Mouse (Mus musculus): ENCODE measurements at regions not wholly inside any gene's neighbourhood (a gene's known extent, or its start where the extent isn't known, plus 50 kb on each side); places are given as distances from the start of the nearest gene placed in this dataset.

GRCm38 (mm10) chr3:143017480-143017879, 135.7 kb upstream of the Pkn2 start:
- Histone ChIP-seq H3K4me3 (ENCODE audit: low read depth, low read length) (no peak overlapping the region), H3K36me3 (ENCODE audit: control insufficient read depth, insufficient read depth, low read length) (no peaks in the 10 kb centered on the region), H3K9ac (ENCODE audit: low read depth, low read length) (no peak overlapping the region), H3K27ac (ENCODE audit: low read depth, low read length) (no peak overlapping the region), H3K27me3 (replicated peaks; ENCODE audit: control insufficient read depth, insufficient read depth, low read length) (no peaks in the 10 kb centered on the region), H3K4me1 (replicated peaks; ENCODE audit: control insufficient read depth, insufficient read depth, low read length) (no peaks in the 10 kb centered on the region), H3K4me2 (no peak overlapping the region), H3K9me3 (ENCODE audit: control insufficient read depth, low read length) (no peaks in the 10 kb centered on the region)
- no peak for ATAC-seq (replicated peaks; ENCODE audit: low FRiP score)
- no peak for DNase-seq (ENCODE audit: low spot score)
- WGBS: 86% methylated on average over 4 of the region's 4 CpGs

- no peak for DNase-seq (ENCODE audit: low spot score)
- no peak overlapping the region for H3K27ac ChIP-seq (ENCODE audit: low read depth, low read length)
- no peak for ATAC-seq (replicated peaks; ENCODE audit: low FRiP score)
- no peaks in the 10 kb centered on the region for H3K4me1 ChIP-seq (replicated peaks; ENCODE audit: control insufficient read depth, insufficient read depth, low read length)
- H3K4me3 ChIP-seq (ENCODE audit: low read depth, low read length): no peak overlapping the region
- no peaks in the 10 kb centered on the region for H3K9me3 ChIP-seq (ENCODE audit: control insufficient read depth, low read length)
- no peak overlapping the region for H3K4me2 ChIP-seq
- H3K9ac ChIP-seq (ENCODE audit: low read depth, low read length): no peak overlapping the region
- 72% methylated on average over 5 of the region's 5 CpGs for WGBS
- no peaks in the 10 kb centered on the region for H3K36me3 ChIP-seq (ENCODE audit: control insufficient read depth, insufficient read depth, low read length)
- no peaks in the 10 kb centered on the region for H3K27me3 ChIP-seq (replicated peaks; ENCODE audit: control insufficient read depth, insufficient read depth, low read length)
These were observed 135.0 kb upstream of the Pkn2 start for GRCm38 (mm10) chr3:143016758-143017157.

- Histone ChIP-seq H3K27ac (ENCODE audit: low read depth, low read length) (no peak overlapping the region), H3K27me3 (replicated peaks; ENCODE audit: control insufficient read depth, insufficient read depth, low read length) (no peaks in the 10 kb centered on the region), H3K4me1 (replicated peaks; ENCODE audit: control insufficient read depth, insufficient read depth, low read length) (no peaks in the 10 kb centered on the region), H3K4me2 (no peak overlapping the region), H3K9me3 (ENCODE audit: control insufficient read depth, low read length) (no peaks in the 10 kb centered on the region), H3K9ac (ENCODE audit: low read depth, low read length) (no peak overlapping the region), H3K4me3 (ENCODE audit: low read depth, low read length) (no peak overlapping the region), H3K36me3 (ENCODE audit: control insufficient read depth, insufficient read depth, low read length) (no peaks in the 10 kb centered on the region)
- WGBS: 50% methylated on average over 4 of the region's 4 CpGs
- no peak for DNase-seq (ENCODE audit: low spot score)
- no peak for ATAC-seq (replicated peaks; ENCODE audit: low FRiP score)
These were observed 132.6 kb upstream of the Pkn2 start for GRCm38 (mm10) chr3:143014421-143014820.

- DNase-seq (ENCODE audit: low spot score): no peak
- Histone ChIP-seq H3K4me2 (no peak overlapping the region), H3K27me3 (replicated peaks; ENCODE audit: control insufficient read depth, insufficient read depth, low read length) (no peaks in the 10 kb centered on the region), H3K36me3 (ENCODE audit: control insufficient read depth, insufficient read depth, low read length) (no peaks in the 10 kb centered on the region), H3K4me1 (replicated peaks; ENCODE audit: control insufficient read depth, insufficient read depth, low read length) (no peaks in the 10 kb centered on the region), H3K4me3 (ENCODE audit: low read depth, low read length) (no peak overlapping the region), H3K9ac (ENCODE audit: low read depth, low read length) (no peak overlapping the region), H3K9me3 (ENCODE audit: control insufficient read depth, low read length) (no peaks in the 10 kb centered on the region), H3K27ac (ENCODE audit: low read depth, low read length) (no peak overlapping the region)
- WGBS: 88% methylated on average over 3 of the region's 3 CpGs
- no peak for ATAC-seq (replicated peaks; ENCODE audit: low FRiP score)
These were observed 125.2 kb upstream of the Pkn2 start for GRCm38 (mm10) chr3:143007047-143007446.

DNA sequence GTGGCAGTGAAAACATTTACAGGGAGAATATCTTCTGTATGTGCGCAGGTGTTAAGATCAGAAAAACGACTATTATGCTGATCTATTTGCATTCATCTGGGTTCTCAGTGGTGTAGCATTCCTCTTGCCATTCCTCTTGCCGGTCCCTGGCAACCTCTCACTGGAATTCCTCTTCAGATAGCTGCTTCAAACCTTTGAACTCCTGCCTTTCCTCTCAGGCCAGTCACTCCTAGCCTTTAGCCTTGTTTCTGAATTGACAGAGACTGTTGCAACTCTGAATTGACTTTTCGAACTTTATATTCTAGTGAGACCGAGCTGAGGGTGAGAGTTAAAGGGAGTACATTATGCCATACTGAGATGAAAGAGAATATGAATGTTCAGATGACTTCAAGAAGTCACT, 120.1 kb upstream of the Pkn2 start:
- Histone ChIP-seq H3K4me2 (no peak overlapping the region), H3K4me3 (ENCODE audit: low read depth, low read length) (no peak overlapping the region), H3K9me3 (ENCODE audit: control insufficient read depth, low read length) (no peaks in the 10 kb centered on the region), H3K27me3 (replicated peaks; ENCODE audit: control insufficient read depth, insufficient read depth, low read length) (no peaks in the 10 kb centered on the region), H3K9ac (ENCODE audit: low read depth, low read length) (no peak overlapping the region), H3K4me1 (replicated peaks; ENCODE audit: control insufficient read depth, insufficient read depth, low read length) (no peaks in the 10 kb centered on the region), H3K36me3 (ENCODE audit: control insufficient read depth, insufficient read depth, low read length) (no peaks in the 10 kb centered on the region), H3K27ac (ENCODE audit: low read depth, low read length) (no peak overlapping the region)
- WGBS: 67% methylated on average over 5 of the region's 5 CpGs
- DNase-seq (ENCODE audit: low spot score) (no peak), ATAC-seq (replicated peaks; ENCODE audit: low FRiP score) (no peak)

- Histone ChIP-seq H3K4me3 (ENCODE audit: low read depth, low read length) (no peak overlapping the region), H3K9ac (ENCODE audit: low read depth, low read length) (no peak overlapping the region), H3K27ac (ENCODE audit: low read depth, low read length) (no peak overlapping the region), H3K27me3 (replicated peaks; ENCODE audit: control insufficient read depth, insufficient read depth, low read length) (no peaks in the 10 kb centered on the region), H3K36me3 (ENCODE audit: control insufficient read depth, insufficient read depth, low read length) (no peaks in the 10 kb centered on the region), H3K4me2 (no peak overlapping the region), H3K4me1 (replicated peaks; ENCODE audit: control insufficient read depth, insufficient read depth, low read length) (no peaks in the 10 kb centered on the region), H3K9me3 (ENCODE audit: control insufficient read depth, low read length) (no peaks in the 10 kb centered on the region)
- DNase-seq (ENCODE audit: low spot score) (no peak), ATAC-seq (replicated peaks; ENCODE audit: low FRiP score) (no peak)
- WGBS: 62% methylated on average over 3 of the region's 3 CpGs
These were observed 114.4 kb upstream of the Pkn2 start for GRCm38 (mm10) chr3:142995981-142996743.

DNA sequence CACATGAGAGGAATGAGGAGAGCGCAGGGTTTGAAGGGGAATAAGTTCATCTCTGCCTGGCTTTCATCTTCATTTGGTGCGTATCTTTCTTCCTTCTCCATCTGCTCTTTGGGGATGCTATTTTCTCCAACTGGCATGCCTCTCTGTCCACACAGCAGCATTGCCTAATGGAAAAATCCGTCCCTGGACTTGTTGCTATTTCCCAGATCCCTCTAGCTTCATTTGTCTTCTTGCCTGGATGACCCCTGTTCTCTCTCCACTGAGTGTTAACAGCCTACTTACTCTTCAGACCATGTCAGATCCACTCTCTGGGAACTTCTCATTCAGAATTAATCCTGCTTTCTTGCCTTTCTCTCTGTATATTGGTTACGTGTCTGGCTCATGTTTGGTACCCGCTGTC, 102.7 kb upstream of the Pkn2 start:
- no peaks in the 10 kb centered on the region for H3K9me3 ChIP-seq (ENCODE audit: control insufficient read depth, low read length)
- no peak for DNase-seq (ENCODE audit: low spot score)
- WGBS: 72% methylated on average over 5 of the region's 5 CpGs
- H3K36me3 ChIP-seq (ENCODE audit: control insufficient read depth, insufficient read depth, low read length): no peaks in the 10 kb centered on the region
- H3K4me3 ChIP-seq (ENCODE audit: low read depth, low read length): no peak overlapping the region
- no peaks in the 10 kb centered on the region for H3K27me3 ChIP-seq (replicated peaks; ENCODE audit: control insufficient read depth, insufficient read depth, low read length)
- H3K4me2 ChIP-seq: no peak overlapping the region
- no peak overlapping the region for H3K27ac ChIP-seq (ENCODE audit: low read depth, low read length)
- H3K4me1 ChIP-seq (replicated peaks; ENCODE audit: control insufficient read depth, insufficient read depth, low read length): no peaks in the 10 kb centered on the region
- ATAC-seq (replicated peaks; ENCODE audit: low FRiP score): no peak
- H3K9ac ChIP-seq (ENCODE audit: low read depth, low read length): no peak overlapping the region

DNA sequence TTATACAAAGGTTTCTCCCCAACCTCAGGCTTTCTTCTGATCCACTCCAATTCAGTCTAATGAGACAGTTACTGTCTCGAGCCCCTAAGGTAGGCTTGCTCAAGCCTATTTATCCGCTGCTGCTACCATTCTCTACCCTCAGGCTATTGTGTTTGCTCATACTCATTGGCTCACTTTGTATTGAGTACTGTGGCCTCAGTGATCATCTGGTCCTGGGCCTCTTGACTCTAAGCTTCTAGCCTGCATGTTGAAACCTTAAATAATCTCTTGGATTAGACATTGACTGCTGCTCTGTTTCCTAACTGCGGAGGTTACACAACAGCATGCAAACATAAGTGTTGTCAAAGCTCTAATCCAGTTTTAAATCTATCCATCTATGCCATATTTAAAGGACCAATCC, 99.4 kb upstream of the Pkn2 start:
- no peak overlapping the region for H3K4me3 ChIP-seq (ENCODE audit: low read depth, low read length)
- DNase-seq (ENCODE audit: low spot score) (no peak), ATAC-seq (replicated peaks; ENCODE audit: low FRiP score) (no peak)
- H3K27ac ChIP-seq (ENCODE audit: low read depth, low read length): no peak overlapping the region
- H3K4me2 ChIP-seq: no peak overlapping the region
- H3K9me3 ChIP-seq (ENCODE audit: control insufficient read depth, low read length): no peaks in the 10 kb centered on the region
- H3K36me3 ChIP-seq (ENCODE audit: control insufficient read depth, insufficient read depth, low read length): no peaks in the 10 kb centered on the region
- no peak overlapping the region for H3K9ac ChIP-seq (ENCODE audit: low read depth, low read length)
- H3K4me1 ChIP-seq (replicated peaks; ENCODE audit: control insufficient read depth, insufficient read depth, low read length): no peaks in the 10 kb centered on the region
- 87% methylated on average over 3 of the region's 3 CpGs for WGBS
- no peaks in the 10 kb centered on the region for H3K27me3 ChIP-seq (replicated peaks; ENCODE audit: control insufficient read depth, insufficient read depth, low read length)

DNA sequence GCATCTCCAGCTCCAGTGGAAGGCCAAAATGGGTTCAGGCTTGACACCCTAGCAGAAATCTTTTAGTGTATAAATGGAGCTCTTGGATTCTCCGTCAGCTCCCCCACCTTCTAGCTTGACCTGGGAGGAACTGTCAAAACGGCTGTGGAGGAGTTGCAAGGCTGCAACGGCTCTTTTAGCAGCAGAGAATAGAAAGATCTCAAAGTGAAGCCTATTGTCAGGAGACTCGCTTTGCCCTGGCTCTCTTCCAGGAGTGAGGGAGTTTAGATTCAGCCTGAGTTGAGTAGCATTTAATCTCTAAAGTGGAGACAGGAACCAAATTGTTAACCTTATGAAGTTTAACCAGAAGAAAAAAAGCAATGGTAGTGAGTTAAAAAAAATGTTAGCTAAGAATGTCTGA, 97.4 kb upstream of the Pkn2 start:
- Histone ChIP-seq H3K4me1 (replicated peaks; ENCODE audit: control insufficient read depth, insufficient read depth, low read length) (no peaks in the 10 kb centered on the region), H3K9me3 (ENCODE audit: control insufficient read depth, low read length) (no peaks in the 10 kb centered on the region), H3K27ac (ENCODE audit: low read depth, low read length) (no peak overlapping the region), H3K4me3 (ENCODE audit: low read depth, low read length) (no peak overlapping the region), H3K9ac (ENCODE audit: low read depth, low read length) (no peak overlapping the region), H3K27me3 (replicated peaks; ENCODE audit: control insufficient read depth, insufficient read depth, low read length) (no peaks in the 10 kb centered on the region), H3K36me3 (ENCODE audit: control insufficient read depth, insufficient read depth, low read length) (no peaks in the 10 kb centered on the region), H3K4me2 (no peak overlapping the region)
- no peak for DNase-seq (ENCODE audit: low spot score)
- ATAC-seq (replicated peaks; ENCODE audit: low FRiP score): no peak
- 46% methylated on average over 4 of the region's 4 CpGs for WGBS
